Mouse (Mus musculus) embryonic facial prominence, embryonic 11.5 days (tissue): ENCODE measurements around the gene St5. TPM values are rescaled to one million over a fixed set of nuclear protein-coding genes. Genes with fewer than 3 reads are reported as not detected.

Source experiments
- ATAC-seq: fragments of 200-750 bp; cut with Nextera tagmentation; replicated peaks from 2 replicates; pipeline ENCODE4 v1.8.0; 2017; ENCODE audit warnings: low read depth; ENCODE audit not compliant: insufficient number of reproducible peaks, low FRiP score, low TSS enrichment
- DNase-seq: peaks from one replicate; pipeline ENCODE4 v3.0.0-alpha.2; 2015; ENCODE audit warnings: low spot score
- H3K27ac ChIP-seq: fragments of 300-500 bp; sonication (generic); replicated peaks from 2 replicates; pipeline ENCODE4 v1.5.1; 2014; ENCODE audit warnings: mild to moderate bottlenecking, low read depth, low read length, control low read depth
- H3K27me3 ChIP-seq: fragments of 300-500 bp; sonication (generic); 2 replicates; pipeline ENCODE4 v1.6.1; 2014; ENCODE audit warnings: mild to moderate bottlenecking, low read length, moderate library complexity, mixed read lengths; ENCODE audit not compliant: control insufficient read depth, insufficient read depth
- H3K36me3 ChIP-seq: fragments of 300-500 bp; sonication (generic); replicated peaks from 2 replicates; pipeline ENCODE4 v1.6.1; 2014; ENCODE audit warnings: low read depth, mild to moderate bottlenecking, low read length, moderate library complexity, mixed read lengths; ENCODE audit not compliant: control insufficient read depth, insufficient read depth
- H3K4me1 ChIP-seq: fragments of 300-500 bp; sonication (generic); 2 replicates; pipeline ENCODE4 v1.6.1; 2014; ENCODE audit warnings: low read length, mixed read lengths; ENCODE audit not compliant: control insufficient read depth, insufficient read depth
- H3K4me2 ChIP-seq: fragments of 300-500 bp; sonication (generic); 2 replicates; pipeline ENCODE4 v1.6.1; 2014; ENCODE audit warnings: low read depth, mild to moderate bottlenecking, control low read depth, low read length, moderate library complexity
- H3K4me3 ChIP-seq: fragments of 300-500 bp; sonication (generic); 2 replicates; pipeline ENCODE4 v1.5.1; 2014; ENCODE audit warnings: low read depth, low read length, control low read depth
- H3K9ac ChIP-seq: fragments of 300-500 bp; sonication (generic); replicated peaks from 2 replicates; pipeline ENCODE4 v1.6.1; 2014; ENCODE audit warnings: mild to moderate bottlenecking, control low read depth, low read length
- H3K9me3 ChIP-seq: fragments of 300-500 bp; sonication (generic); replicated peaks from 2 replicates; pipeline ENCODE4 v1.6.1; 2016; ENCODE audit warnings: mild to moderate bottlenecking, low read length, inconsistent platforms, mixed read lengths; ENCODE audit not compliant: control insufficient read depth
- WGBS: fragments of 180-500 bp; shearing (Covaris S2); extraction: QIAGEN DNeasy Blood & Tissue Kit; methylation state at CpG from one replicate; pipeline ENCODE4 v1.1.7; 2014; 5-methylcytosine and 5-hydroxymethylcytosine counted together
- polyA plus RNA-seq: library from polyadenylated mRNA; unstranded; fragments of >200 nt; fragmentation: Nextera tagmentation; extraction: Ambion mirVana; gene quantifications from 2 replicates; pipeline ENCODE4 v1.2.1, GENCODE M21; 2014

St5 gene
- polyA plus RNA-seq, 1 experiment from 2014 or later, result 37.7 TPM

GRCm38 (mm10) chr7:109545255-109545993 is 158.0 kb downstream of the St5 start:
- no peaks in the 10 kb centered on the region for H3K4me1 ChIP-seq
- DNase-seq, result no peak
- H3K4me2 ChIP-seq, result no peak overlapping the region
- WGBS, result 85% methylated on average over 10 of the region's 10 CpGs
- H3K27me3 ChIP-seq, result no peaks in the 10 kb centered on the region
- H3K27ac ChIP-seq, result no peak overlapping the region
- H3K9me3 ChIP-seq, result no peaks in the 10 kb centered on the region
- 0 out of 2 replicates have a peak, but pooled peaks cover 2% of the 10 kb centered on the region for H3K36me3 ChIP-seq
- H3K9ac ChIP-seq, result no peak overlapping the region
- no peak overlapping the region for H3K4me3 ChIP-seq
- no peak for ATAC-seq

GRCm38 (mm10) chr7:109544792-109545191 is 158.6 kb downstream of the St5 start:
- Histone ChIP-seq H3K9ac (no peak overlapping the region), H3K4me3 (no peak overlapping the region), H3K9me3 (no peaks in the 10 kb centered on the region), H3K27me3 (no peaks in the 10 kb centered on the region), H3K4me2 (no peak overlapping the region), H3K36me3 (0 out of 2 replicates have a peak, but pooled peaks cover 2% of the 10 kb centered on the region), H3K4me1 (no peaks in the 10 kb centered on the region), H3K27ac (no peak overlapping the region)
- 64% methylated on average over 5 of the region's 5 CpGs for WGBS
- ATAC-seq (no peak), DNase-seq (no peak)

GRCm38 (mm10) chr7:109542364-109542628 is 161.1 kb downstream of the St5 start:
- Histone ChIP-seq H3K4me1 (no peaks in the 10 kb centered on the region), H3K27ac (no peak overlapping the region), H3K4me2 (no peak overlapping the region), H3K36me3 (peaks cover 2% of the 10 kb centered on the region; the same call in 1 of the 2 replicates), H3K27me3 (no peaks in the 10 kb centered on the region), H3K9ac (no peak overlapping the region), H3K9me3 (no peaks in the 10 kb centered on the region), H3K4me3 (no peak overlapping the region)
- WGBS, result 88% methylated on average over 3 of the region's 3 CpGs
- DNase-seq, result no peak
- no peak for ATAC-seq

- no peaks in the 10 kb centered on the region for H3K4me1 ChIP-seq
- H3K27ac ChIP-seq, result no peak overlapping the region
- no peaks in the 10 kb centered on the region for H3K9me3 ChIP-seq
- 87% methylated on average over 10 of the region's 10 CpGs for WGBS
- DNase-seq, result no peak
- H3K4me2 ChIP-seq, result no peak overlapping the region
- H3K9ac ChIP-seq, result no peak overlapping the region
- ATAC-seq, result no peak
- no peaks in the 10 kb centered on the region for H3K27me3 ChIP-seq
- H3K36me3 ChIP-seq, result peaks cover 2% of the 10 kb centered on the region; the same call in 1 of the 2 replicates
- no peak overlapping the region for H3K4me3 ChIP-seq
These were observed 161.6 kb downstream of the St5 start for GRCm38 (mm10) chr7:109541609-109542363.

GRCm38 (mm10) chr7:109540902-109541301 is 162.5 kb downstream of the St5 start:
- DNase-seq (no peak), ATAC-seq (no peak)
- H3K9ac ChIP-seq, result no peak overlapping the region
- H3K4me2 ChIP-seq, result no peak overlapping the region
- H3K27me3 ChIP-seq, result no peaks in the 10 kb centered on the region
- H3K36me3 ChIP-seq, result peaks cover 2% of the 10 kb centered on the region; the same call in 1 of the 2 replicates
- no peak overlapping the region for H3K27ac ChIP-seq
- no peaks in the 10 kb centered on the region for H3K9me3 ChIP-seq
- no peak overlapping the region for H3K4me3 ChIP-seq
- H3K4me1 ChIP-seq, result no peaks in the 10 kb centered on the region

GRCm38 (mm10) chr7:109536451-109536946 is 166.9 kb downstream of the St5 start:
- Histone ChIP-seq H3K9ac (no peak overlapping the region), H3K27ac (no peak overlapping the region), H3K4me2 (no peak overlapping the region), H3K36me3 (no peaks in the 10 kb centered on the region; the same call in 1 of the 2 replicates), H3K4me3 (no peak overlapping the region), H3K4me1 (no peaks in the 10 kb centered on the region), H3K9me3 (no peaks in the 10 kb centered on the region), H3K27me3 (no peaks in the 10 kb centered on the region)
- ATAC-seq (no peak), DNase-seq (no peak)
- WGBS, result 57% methylated on average over 4 of the region's 4 CpGs

GRCm38 (mm10) chr7:109534921-109535320 is 168.5 kb downstream of the St5 start:
- Histone ChIP-seq H3K36me3 (no peaks in the 10 kb centered on the region; the same call in 1 of the 2 replicates), H3K27me3 (no peaks in the 10 kb centered on the region), H3K9ac (no peak overlapping the region), H3K4me1 (no peaks in the 10 kb centered on the region), H3K4me3 (no peak overlapping the region), H3K27ac (no peak overlapping the region), H3K4me2 (no peak overlapping the region), H3K9me3 (no peaks in the 10 kb centered on the region)
- DNase-seq (no peak), ATAC-seq (no peak)
- WGBS, result 87% methylated on average over 3 of the region's 3 CpGs

- WGBS, result 87% methylated on average over 4 of the region's 4 CpGs
- Histone ChIP-seq H3K4me2 (no peak overlapping the region), H3K36me3 (no peaks in the 10 kb centered on the region; the same call in 1 of the 2 replicates)
These were observed 169.5 kb downstream of the St5 start for GRCm38 (mm10) chr7:109533888-109534287.

More at GRCm38 (mm10) chr7:109533888-109534287, 169.5 kb downstream of the St5 start:
- H3K9ac ChIP-seq, result no peak overlapping the region
- no peak overlapping the region for H3K27ac ChIP-seq
- no peaks in the 10 kb centered on the region for H3K27me3 ChIP-seq
- no peaks in the 10 kb centered on the region for H3K9me3 ChIP-seq
- no peak for ATAC-seq
- no peak overlapping the region for H3K4me3 ChIP-seq
- no peak for DNase-seq
- no peaks in the 10 kb centered on the region for H3K4me1 ChIP-seq
